Mouse (Mus musculus) telencephalon, adult 2 months (tissue): Measurements from ENCODE around the gene 1700020N15Rik.
"Not testable (repeated sequence)": the region's sequence is repeated elsewhere in the genome, so short reads cannot be mapped to it uniquely, and the experiment has no call there.

Source experiments
- DNase-seq: peaks from one replicate; pipeline ENCODE4 v3.0.0-alpha.2; 2011; ENCODE audit warnings: low read depth, low spot score

The 1700020N15Rik gene

GRCm38 (mm10) chrX:69945000-69945399, at the start of gene 1700020N15Rik:
TSS of gene 1700020N15Rik (plus strand) at chrX:69945300.
- not testable (repeated sequence) for DNase-seq

- DNase-seq, result no peak
Measured at GRCm38 (mm10) chrX:69976790-69977579, 31.9 kb downstream of the 1700020N15Rik start.
